Mouse (Mus musculus) liver, adult 2 months (tissue): ENCODE results near the gene Cul9.

Experiments used
- CTCF ChIP-seq: fragments of 200-500 bp; IDR thresholded peaks from 2 replicates; pipeline ENCODE4 v1.5.1; 2011; ENCODE audit warnings: low read depth, low read length, control low read depth
- POLR2A ChIP-seq: fragments of 200-500 bp; IDR thresholded peaks from 2 replicates; pipeline ENCODE4 v1.6.1; 2011; ENCODE audit warnings: low read length, control low read depth; ENCODE audit not compliant: insufficient read depth; ENCODE audit errors: extremely low read depth

DNA sequence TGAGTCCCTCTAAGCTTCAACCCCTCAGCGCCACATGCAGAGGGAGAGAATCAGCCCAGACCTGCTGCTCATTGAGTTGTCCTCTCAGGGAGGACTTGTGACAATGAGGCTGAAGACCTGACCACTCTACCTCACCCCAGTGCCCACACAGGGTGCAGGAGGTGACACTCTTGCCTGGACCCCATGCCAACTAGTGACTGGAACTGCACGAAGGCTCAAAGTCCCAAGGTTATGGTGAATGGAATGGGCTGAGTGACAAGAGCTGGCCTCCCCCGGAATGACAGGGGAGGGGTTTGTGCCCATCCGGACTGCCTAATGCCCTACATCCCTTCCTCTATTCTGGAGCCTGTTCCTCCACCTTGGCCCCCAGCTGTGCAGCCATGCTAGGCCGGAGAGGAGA, 93.5 kb downstream of the Cul9 start:
- TF ChIP-seq CTCF = no peak
- TF ChIP-seq POLR2A = 0 out of 2 replicates have a peak, but pooled peaks have one; percentile 4
